Mouse (Mus musculus) heart, adult 2 months (tissue): ENCODE results near the gene Slit1.

Experiments used
- CTCF ChIP-seq: fragments of 200-600 bp; IDR thresholded peaks from 2 replicates; pipeline ENCODE4 v1.8.1; 2022; ENCODE audit warnings: antibody characterized with exemption, mild to moderate bottlenecking, moderate library complexity
- EP300 ChIP-seq: fragments of 200-500 bp; IDR thresholded peaks from 2 replicates; pipeline ENCODE4 v1.6.1; 2011; ENCODE audit warnings: low read depth, low read length, control low read depth; ENCODE audit not compliant: insufficient read depth
- POLR2A ChIP-seq: fragments of 200-500 bp; IDR thresholded peaks from 2 replicates; pipeline ENCODE4 v1.6.1; 2011; ENCODE audit warnings: mild to moderate bottlenecking, low read depth, low read length, control low read depth; ENCODE audit not compliant: insufficient read depth

GRCm38 (mm10) chr19:41582918-41583514, 160.4 kb downstream of the Slit1 start:
- TF ChIP-seq EP300 (no peak), CTCF (no peak), POLR2A (no peak)
